Mouse (Mus musculus) midbrain, postnatal 0 days (tissue): Measurements from ENCODE around the gene Hgfac. TPM values are rescaled to one million over a fixed set of nuclear protein-coding genes. Genes with fewer than 3 reads are reported as not detected.
A peak's percentile ranks its signal among the peaks of the same experiment; 100 is the strongest.

Experiments used
- ATAC-seq: fragments of 200-750 bp; cut with Nextera tagmentation; 2 replicates; pipeline ENCODE4 v1.8.0; 2017; ENCODE audit warnings: moderate number of reproducible peaks, mild to moderate bottlenecking, moderate TSS enrichment, moderate library complexity; ENCODE audit not compliant: low FRiP score
- DNase-seq: peaks from one replicate; pipeline ENCODE4 v3.0.0-alpha.2; 2015; ENCODE audit warnings: low spot score
- H3K27ac ChIP-seq: fragments of 300-500 bp; sonication (generic); 2 replicates; pipeline ENCODE4 v1.5.1; 2014; ENCODE audit warnings: low read depth, mild to moderate bottlenecking, low read length, mixed read lengths
- H3K27me3 ChIP-seq: fragments of 300-500 bp; sonication (generic); 2 replicates; pipeline ENCODE4 v1.6.1; 2014; ENCODE audit warnings: low read length, control low read depth, mixed read lengths; ENCODE audit not compliant: insufficient read depth
- H3K36me3 ChIP-seq: fragments of 300-500 bp; sonication (generic); 2 replicates; pipeline ENCODE4 v1.6.1; 2014; ENCODE audit warnings: low read length, control low read depth, mixed read lengths; ENCODE audit not compliant: insufficient read depth
- H3K4me1 ChIP-seq: fragments of 300-500 bp; sonication (generic); 2 replicates; pipeline ENCODE4 v1.6.1; 2014; ENCODE audit warnings: mild to moderate bottlenecking, control low read depth, antibody characterized with exemption, low read length, mixed read lengths; ENCODE audit not compliant: insufficient read depth
- H3K4me2 ChIP-seq: fragments of 300-500 bp; sonication (generic); 2 replicates; pipeline ENCODE4 v1.6.1; 2014; ENCODE audit warnings: low read depth, mild to moderate bottlenecking, low read length, mixed read lengths; ENCODE audit not compliant: poor library complexity, severe bottlenecking
- H3K4me3 ChIP-seq: fragments of 300-500 bp; sonication (generic); 2 replicates; pipeline ENCODE4 v1.5.1; 2014; ENCODE audit warnings: low read depth, mild to moderate bottlenecking, low read length, moderate library complexity
- H3K9ac ChIP-seq: fragments of 300-500 bp; sonication (generic); replicated peaks from 2 replicates; pipeline ENCODE4 v1.6.1; 2014; ENCODE audit warnings: mild to moderate bottlenecking, low read length, moderate library complexity, mixed read lengths; ENCODE audit not compliant: poor library complexity, severe bottlenecking
- H3K9me3 ChIP-seq: fragments of 300-500 bp; sonication (generic); 2 replicates; pipeline ENCODE4 v1.6.1; 2016; ENCODE audit warnings: low read length, control low read depth
- CTCF ChIP-seq: IDR thresholded peaks from 2 replicates; pipeline ENCODE4 v1.5.1; 2016; ENCODE audit warnings: antibody characterized with exemption, mild to moderate bottlenecking
- WGBS: fragments of 180-500 bp; shearing (Covaris S2); extraction: QIAGEN DNeasy Blood & Tissue Kit; methylation state at CpG from one replicate; pipeline ENCODE4 v1.1.7; 2014; 5-methylcytosine and 5-hydroxymethylcytosine counted together
- polyA plus RNA-seq: library from polyadenylated mRNA; unstranded; fragments of >200 nt; fragmentation: Nextera tagmentation; extraction: Ambion mirVana; gene quantifications from 2 replicates; pipeline ENCODE4 v1.2.1, GENCODE M21; 2015
- total RNA-seq: library from RNA; depleted of rRNA; stranded (reverse); fragments of >200 nt; gene quantifications from 2 replicates; pipeline ENCODE4 v1.2.3, GENCODE M21; 2014

Gene Hgfac
- total and polyA plus RNA-seq, 2 experiments from 2014 or later: 0.11 to 0.23 TPM

DNA sequence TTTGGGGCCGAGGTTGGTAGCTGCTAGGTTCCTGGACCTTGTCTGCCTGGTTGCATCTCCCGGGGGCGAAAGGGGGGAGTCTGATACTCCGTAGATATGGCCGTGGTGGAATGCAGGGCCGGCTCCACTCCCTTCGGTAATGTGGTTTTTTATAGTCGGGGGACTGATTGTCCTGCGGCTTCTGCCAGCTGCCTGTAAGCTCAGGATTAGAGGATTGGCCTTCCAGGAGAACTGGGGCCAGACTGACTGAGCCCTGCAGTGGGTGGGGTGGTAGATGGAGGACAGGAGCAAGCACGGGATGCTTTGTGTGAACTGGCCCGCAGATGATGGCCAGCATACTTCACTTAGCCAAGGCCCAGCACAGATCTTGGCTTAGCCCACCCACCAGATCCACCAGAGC is 31.9 kb downstream of the Hgfac start:
- DNase-seq: no peak
- no peaks in the 10 kb centered on the region for H3K27me3 ChIP-seq
- H3K27ac ChIP-seq: no peak overlapping the region
- no peak for TF ChIP-seq CTCF
- no peak overlapping the region for H3K4me3 ChIP-seq
- no peak overlapping the region for H3K4me2 ChIP-seq
- peaks cover 20% of the 10 kb centered on the region for H3K36me3 ChIP-seq
- 86% methylated on average over 11 of the region's 11 CpGs for WGBS
- no peak overlapping the region for H3K9ac ChIP-seq
- H3K4me1 ChIP-seq: no peaks in the 10 kb centered on the region
- no peaks in the 10 kb centered on the region for H3K9me3 ChIP-seq
- no peak for ATAC-seq

DNA sequence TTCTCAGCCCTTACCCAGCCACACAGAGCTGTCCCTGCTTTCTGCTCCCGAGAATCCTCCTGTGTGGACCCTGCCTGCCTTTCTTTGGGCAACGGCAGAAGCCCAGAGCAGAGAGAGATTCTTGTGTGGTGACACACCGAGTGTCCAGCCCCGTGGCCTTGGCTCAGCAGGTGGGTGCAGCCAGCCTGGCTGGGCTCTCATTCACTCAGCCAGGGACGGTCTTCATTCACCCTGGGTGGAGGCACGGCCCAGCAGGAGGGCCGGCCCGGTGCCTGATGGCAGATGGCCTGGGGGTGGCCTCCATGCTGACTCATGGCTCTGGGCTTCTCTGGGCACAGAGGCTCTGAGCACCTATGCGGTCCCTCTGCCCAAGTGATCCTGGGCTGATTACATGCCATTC is 32.7 kb downstream of the Hgfac start:
- peaks cover 20% of the 10 kb centered on the region for H3K36me3 ChIP-seq
- no peak for DNase-seq

GRCm38 (mm10) chr5:35076369-35076768 is 35.1 kb downstream of the Hgfac start:
- Histone ChIP-seq H3K9me3 (no peaks in the 10 kb centered on the region), H3K36me3 (peaks cover 25% of the 10 kb centered on the region), H3K27ac (no peak overlapping the region), H3K4me3 (no peak overlapping the region), H3K9ac (no peak overlapping the region), H3K4me1 (no peaks in the 10 kb centered on the region), H3K27me3 (no peaks in the 10 kb centered on the region), H3K4me2 (no peak overlapping the region)
- ATAC-seq: no peak
- WGBS: 92% methylated on average over 1 of the region's 1 CpGs
- TF ChIP-seq CTCF: no peak
- DNase-seq: no peak

More for the DNA sequence above, 32.7 kb downstream of the Hgfac start:
- Histone ChIP-seq H3K27ac (no peak overlapping the region), H3K4me2 (no peak overlapping the region), H3K27me3 (no peaks in the 10 kb centered on the region), H3K9me3 (no peaks in the 10 kb centered on the region), H3K4me1 (no peaks in the 10 kb centered on the region), H3K4me3 (no peak overlapping the region), H3K9ac (no peak overlapping the region)
- ATAC-seq: no peak
- WGBS: 68% methylated on average over 9 of the region's 9 CpGs
- TF ChIP-seq CTCF: no peak

DNA sequence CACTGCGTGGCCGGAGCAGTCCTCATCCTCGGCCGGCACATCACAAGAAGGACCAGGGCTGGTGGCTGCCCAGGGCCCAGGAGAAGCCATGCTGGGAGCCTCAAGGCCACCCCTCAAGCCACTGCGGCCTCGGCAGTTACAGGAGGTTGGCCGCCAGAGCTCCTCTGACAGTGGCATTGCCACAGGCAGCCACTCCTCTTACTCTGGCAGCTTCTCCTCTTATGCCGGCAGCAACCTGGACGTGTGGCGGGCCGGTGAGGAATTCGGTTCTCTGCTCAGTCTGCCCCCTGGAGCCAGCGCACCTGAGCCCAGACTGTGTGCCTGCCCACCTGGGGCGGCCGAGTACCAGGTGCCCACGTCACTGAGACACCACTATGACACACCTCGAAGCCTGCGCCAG is 37.8 kb downstream of the Hgfac start:
- H3K4me3 ChIP-seq: no peak overlapping the region
- no peak overlapping the region for H3K9ac ChIP-seq
- H3K27me3 ChIP-seq: no peaks in the 10 kb centered on the region
- no peak for DNase-seq
- 32% methylated on average over 18 of the region's 18 CpGs for WGBS
- H3K4me1 ChIP-seq: no peaks in the 10 kb centered on the region
- ATAC-seq: no peak
- H3K27ac ChIP-seq: no peak overlapping the region
- H3K9me3 ChIP-seq: no peaks in the 10 kb centered on the region
- peaks cover 25% of the 10 kb centered on the region for H3K36me3 ChIP-seq
- no peak overlapping the region for H3K4me2 ChIP-seq
- no peak for TF ChIP-seq CTCF

DNA sequence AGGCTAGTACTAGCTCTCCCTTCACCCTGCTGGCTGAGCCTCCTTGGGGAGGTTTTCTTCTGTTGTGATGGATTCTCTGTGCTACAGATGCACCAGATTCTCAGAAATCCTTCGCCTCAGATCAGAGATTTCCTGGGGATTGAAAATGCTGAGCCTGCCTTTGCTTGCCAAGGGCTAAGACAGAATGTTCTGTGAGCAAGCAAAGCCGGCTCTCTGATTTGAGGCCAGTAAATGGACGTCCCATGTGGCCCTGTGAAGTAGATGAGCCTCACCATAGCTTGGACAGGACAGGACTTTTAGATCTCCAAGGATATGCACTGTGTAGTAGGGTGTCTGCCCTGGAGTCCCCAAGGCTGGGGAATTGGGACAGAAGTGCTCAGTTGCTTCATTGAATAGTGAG is 43.6 kb downstream of the Hgfac start:
- Histone ChIP-seq H3K9ac (no peak overlapping the region), H3K4me1 (no peaks in the 10 kb centered on the region), H3K9me3 (no peaks in the 10 kb centered on the region), H3K36me3 (peaks cover 1% of the 10 kb centered on the region; the same call in 1 of the 2 replicates), H3K27ac (no peak overlapping the region), H3K27me3 (no peaks in the 10 kb centered on the region), H3K4me2 (no peak overlapping the region), H3K4me3 (no peak overlapping the region)
- no peak for DNase-seq
- no peak for TF ChIP-seq CTCF
- WGBS: 64% methylated on average over 3 of the region's 3 CpGs
- ATAC-seq: no peak

- 76% methylated on average over 9 of the region's 9 CpGs for WGBS
- Histone ChIP-seq H3K27me3 (no peaks in the 10 kb centered on the region), H3K4me3 (no peak overlapping the region), H3K36me3 (peaks cover 21% of the 10 kb centered on the region), H3K27ac (no peak overlapping the region), H3K4me1 (no peaks in the 10 kb centered on the region), H3K9me3 (no peaks in the 10 kb centered on the region), H3K4me2 (no peak overlapping the region), H3K9ac (no peak overlapping the region)
- peak; percentile 49 for DNase-seq
- no peak for ATAC-seq
- TF ChIP-seq CTCF: peak; percentile 74
Observed at GRCm38 (mm10) chr5:35088785-35089613, 47.7 kb downstream of the Hgfac start.
